Mouse (Mus musculus) layer of hippocampus, adult 2 months (tissue): ENCODE measurements around the gene Olfr585. TPM values are rescaled to one million over a fixed set of nuclear protein-coding genes. Genes with fewer than 3 reads are reported as not detected.
A peak's percentile ranks its signal among the peaks of the same experiment; 100 is the strongest.

Experiments used
- DNase-seq, 2 experiments: peaks; one replicate each; pipeline ENCODE4 v3.0.0; 2022; ENCODE audit warnings: low spot score in 2 of 2
- H3K27ac ChIP-seq: fragments of 200-600 bp; 2 replicates; pipeline ENCODE4 v1.8.1; 2022
- H3K4me3 ChIP-seq: fragments of 200-600 bp; 2 replicates; pipeline ENCODE4 v1.8.1; 2022; ENCODE audit warnings: mild to moderate bottlenecking
- CTCF ChIP-seq: fragments of 200-600 bp; conservative IDR thresholded peaks from 2 replicates; pipeline ENCODE4 v1.8.1; 2022; ENCODE audit warnings: antibody characterized with exemption, mild to moderate bottlenecking, moderate library complexity
- long read RNA-seq, 2 experiments: library from polyadenylated mRNA; stranded (forward); transcript quantifications; one replicate each; pipeline ENCODE4 v2.0.0; 2021; ENCODE audit warnings: borderline mapping rate in 2 of 2
- total RNA-seq, 2 experiments: library from RNA; stranded (reverse); gene quantifications; 2 replicates each; pipeline ENCODE4 v1.2.3; 2021

Olfr585 gene
- not detected for total RNA-seq
- long read RNA-seq, experiment 1, result 0 reads
- long read RNA-seq, experiment 2, result 0 reads

DNA sequence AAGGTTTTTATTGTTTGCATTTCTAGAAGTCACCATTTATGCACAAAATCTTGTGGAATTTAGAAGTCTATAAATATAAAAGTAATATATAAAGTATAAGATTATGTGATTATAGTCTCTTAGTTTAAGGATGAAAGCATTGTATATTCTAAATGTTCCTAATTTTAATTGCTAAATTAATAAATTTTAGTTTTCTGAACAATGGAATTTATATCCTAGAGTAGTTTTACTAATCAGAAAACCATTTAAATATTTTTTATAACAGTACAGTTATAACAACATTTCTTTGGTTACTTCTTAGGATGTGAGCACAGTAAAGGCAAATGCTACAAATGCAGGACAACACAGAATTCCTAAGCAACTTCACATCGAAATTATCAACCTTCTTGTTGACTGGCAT lies at the start of gene Olfr585:
Olfr585 (plus strand) TSS at position 301 of the 400 bp plus-strand sequence.
- DNase-seq, result no peak
- no peak within 1 kb of the TSS for H3K27ac ChIP-seq
- no peak within 1 kb of the TSS for H3K4me3 ChIP-seq
- no peak for TF ChIP-seq CTCF

DNA sequence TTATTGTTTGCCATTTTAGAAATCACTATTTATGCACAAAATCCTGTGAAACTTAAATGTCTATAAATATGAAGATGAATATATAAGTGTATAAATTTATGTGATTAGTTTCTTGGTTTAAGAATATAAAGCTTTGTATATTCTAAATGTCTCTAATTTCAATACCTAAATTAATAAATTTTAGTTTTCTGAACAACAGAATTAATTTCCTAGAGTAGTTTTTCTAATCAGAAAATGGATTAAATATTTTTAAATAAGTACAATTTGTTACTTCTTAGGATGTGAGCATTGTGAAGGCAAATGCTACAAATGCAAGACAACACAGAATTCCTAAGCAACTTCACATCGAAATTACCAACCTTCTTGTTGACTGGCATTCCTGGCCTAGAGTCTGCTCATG lies 46.5 kb upstream of the Olfr585 start, which contains the start of gene Olfr583:
Olfr583 (plus strand) TSS at position 301 of the 400 bp plus-strand sequence.
- no peak for TF ChIP-seq CTCF
- no peak within 1 kb of the TSS for H3K27ac ChIP-seq
- DNase-seq, result no peak
- no peak within 1 kb of the TSS for H3K4me3 ChIP-seq

- H3K4me3 ChIP-seq, result no peak within 1 kb of the TSS
- H3K27ac ChIP-seq, result no peak within 1 kb of the TSS
- TF ChIP-seq CTCF, result no peak
- no peak for DNase-seq
Measured at GRCm38 (mm10) chr7:103081585-103081984, 15.9 kb upstream of the Olfr585 start, which contains the start of gene Olfr584. TSS of gene Olfr584 (plus strand) at chr7:103081885.

DNA sequence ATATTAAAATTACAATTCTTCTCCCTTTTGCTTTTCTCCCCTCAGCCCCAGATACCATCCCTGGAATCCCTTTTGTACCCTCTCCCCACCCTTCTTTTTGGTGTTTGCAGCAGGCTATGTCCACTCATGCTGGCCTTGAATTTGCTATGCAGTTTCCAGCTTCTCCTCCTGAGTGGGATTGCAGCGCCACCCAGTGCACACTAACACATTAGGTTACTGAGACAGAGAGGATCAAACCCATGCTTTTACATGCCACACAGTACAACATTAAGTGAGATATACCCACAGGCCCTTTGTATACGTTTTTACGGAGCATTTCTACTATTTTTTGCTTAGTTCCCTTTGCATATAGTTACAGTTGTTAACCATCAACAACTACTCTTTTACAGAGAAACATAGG lies 21.9 kb downstream of the Olfr585 start:
- no peak for DNase-seq
- no peak overlapping the region for H3K27ac ChIP-seq
- H3K4me3 ChIP-seq, result no peak overlapping the region
- TF ChIP-seq CTCF, result peak; percentile 11; the same call in 1 of the 2 replicates

- Histone ChIP-seq H3K27ac (no peak within 1 kb of the TSS), H3K4me3 (no peak within 1 kb of the TSS)
- no peak for DNase-seq
- no peak for TF ChIP-seq CTCF
Measured at GRCm38 (mm10) chr7:103125538-103125937, 28.0 kb downstream of the Olfr585 start, which contains the start of gene Olfr586. TSS of gene Olfr586 (minus strand) at chr7:103125638.

DNA sequence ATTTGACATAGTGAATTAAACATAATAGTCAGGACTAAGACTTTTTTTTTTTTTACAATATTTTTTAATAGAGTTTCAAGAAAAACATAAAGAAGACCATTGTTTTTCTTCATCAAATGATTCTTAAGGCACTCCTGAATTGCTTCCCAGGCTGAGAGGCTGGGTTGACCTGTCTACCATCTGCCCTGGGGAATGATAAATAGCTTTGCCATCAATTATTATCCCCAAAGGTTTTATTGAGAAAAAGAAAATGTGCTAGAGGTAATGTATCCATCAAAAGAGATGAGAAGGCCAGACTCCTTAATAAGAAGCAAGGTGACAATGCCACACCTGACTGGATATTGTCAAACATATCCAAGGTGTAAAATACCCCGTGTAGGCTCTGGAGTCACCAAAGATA lies 43.1 kb downstream of the Olfr585 start, which contains the start of gene Olfr588-ps1:
Olfr588-ps1 (plus strand) TSS at position 301 of the 400 bp plus-strand sequence.
- no peak within 1 kb of the TSS for H3K4me3 ChIP-seq
- no peak within 1 kb of the TSS for H3K27ac ChIP-seq
- no peak for TF ChIP-seq CTCF
- DNase-seq, result no peak

Other genes with a start within 250 kb of the Olfr585 start
- gene Olfr566, start 239.0 kb upstream of the Olfr585 start, total RNA-seq, result not detected
- gene Olfr568, start 220.6 kb upstream of the Olfr585 start, total RNA-seq, result not detected
- gene Olfr569, start 206.8 kb upstream of the Olfr585 start, total RNA-seq, result not detected
- not detected for gene Olfr570, start 203.1 kb upstream of the Olfr585 start, total RNA-seq
- not detected for gene Olfr571, start 180.2 kb upstream of the Olfr585 start, total RNA-seq
- gene Olfr572, start 173.3 kb upstream of the Olfr585 start, total RNA-seq, result not detected
- gene Olfr573-ps1, start 155.1 kb upstream of the Olfr585 start, total RNA-seq, result not detected
- not detected for gene Olfr574, start 149.3 kb upstream of the Olfr585 start, total RNA-seq
- not detected for gene Olfr575, start 138.9 kb upstream of the Olfr585 start, total RNA-seq
- not detected for gene Olfr576, start 135.1 kb upstream of the Olfr585 start, total RNA-seq
- gene Olfr577, start 121.8 kb upstream of the Olfr585 start, total RNA-seq, result not detected
- gene Olfr578, start 108.4 kb upstream of the Olfr585 start, total RNA-seq, result not detected
- gene Olfr582, start 59.7 kb upstream of the Olfr585 start, total RNA-seq, result not detected
- gene Olfr583, start 46.4 kb upstream of the Olfr585 start, total RNA-seq, result not detected
- not detected for gene Olfr584, start 15.8 kb upstream of the Olfr585 start, total RNA-seq
- gene Olfr586, start 27.9 kb downstream of the Olfr585 start, total RNA-seq, result not detected
- gene Olfr588-ps1, start 43.2 kb downstream of the Olfr585 start, total RNA-seq, result not detected
- not detected for gene Olfr589, start 58.6 kb downstream of the Olfr585 start, total RNA-seq
- gene Olfr591, start 80.6 kb downstream of the Olfr585 start, total RNA-seq, result not detected
- not detected for gene Olfr592, start 87.1 kb downstream of the Olfr585 start, total RNA-seq
- gene Olfr593, start 114.1 kb downstream of the Olfr585 start, total RNA-seq, result not detected
- gene Olfr594, start 119.3 kb downstream of the Olfr585 start, total RNA-seq, result not detected
- gene Usp17ld, start 154.8 kb downstream of the Olfr585 start, total RNA-seq, result not detected
- gene Olfr596, start 207.9 kb downstream of the Olfr585 start, total RNA-seq, result not detected
- gene Olfr597, start 218.6 kb downstream of the Olfr585 start, total RNA-seq, result not detected
- not detected for gene Olfr598, start 225.8 kb downstream of the Olfr585 start, total RNA-seq
- not detected for gene Olfr599, start 238.2 kb downstream of the Olfr585 start, total RNA-seq